ENCODE assay signal across 12 mouse cellular contexts in the genomic region with DNA sequence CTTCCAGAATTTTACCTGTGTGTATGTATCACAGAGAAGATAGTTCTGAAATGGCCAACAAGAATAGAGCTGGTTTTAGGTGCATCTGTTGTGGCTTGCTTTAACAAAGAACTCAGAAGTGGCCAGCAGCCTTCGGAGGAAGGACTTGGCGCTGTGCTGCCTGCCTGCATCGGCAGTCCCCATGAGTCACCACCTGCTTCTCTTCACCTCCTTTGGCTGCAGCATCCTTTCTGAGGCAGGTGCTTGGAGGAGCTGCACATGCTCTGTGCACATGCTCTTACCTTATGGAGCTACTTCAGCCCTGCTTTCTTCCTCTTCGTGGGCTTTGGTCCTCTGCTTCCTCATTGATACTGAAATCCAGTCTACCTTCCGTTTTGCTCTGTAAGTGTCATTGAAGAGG. TPM values are rescaled to one million over a fixed set of nuclear protein-coding genes. Genes with fewer than 3 reads are reported as not detected.
DNase-seq lines count a peak whose midpoint lies in the region.
"Had no signal": no experiment of that assay in that cellular context is flagged by ENCODE, and none has a peak within 500 bp of the region (broad histone marks: within the 10 kb centered on the region; RNA-seq: fewer than 3 reads in every experiment).

No protein-coding gene starts in this region.

- peak; percentile 40 for DNase-seq in layer of hippocampus, adult 11-12 months (ENCODE audit: low spot score)
- no peak for DNase-seq in layer of hippocampus, postnatal 25 days (ENCODE audit: extremely low spot score in 1 of 2, low spot score in 1 of 2)
- DNase-seq in right cerebral cortex, postnatal 36 days (ENCODE audit: low spot score in 2 of 2): peak; percentile 23 to 25
- no peak for DNase-seq in right cerebral cortex, postnatal 10 days (ENCODE audit: low spot score in 2 of 2)
- peak; percentile 77 for DNase-seq in cerebellum, adult 9-11 months
- DNase-seq in urinary bladder, postnatal 36 days (ENCODE audit: low spot score in 2 of 2): no peak
- no peak for DNase-seq in kidney, adult 8-10 months
- DNase-seq: adrenal gland, adult 8-10 months; gastrocnemius, postnatal 14 days; kidney, postnatal 14 days; lung, embryonic 14.5 days; lung, postnatal 36 days had no signal

RNA-seq across cellular contexts. Expression of gene Itga9, which starts 31.6 kb away (rescaled TPM):
- total RNA-seq in layer of hippocampus, postnatal 25 days (2021): 1 to 10 TPM; 4.9 to 5.6 TPM

Comparison
In these comparisons a context has a peak if more than half of its experiments do, and no peak if none do; other contexts are left out.
1. DNase-seq: peak in layer of hippocampus, adult 11-12 months (single experiment), right cerebral cortex, postnatal 36 days (2 of 2) and cerebellum, adult 9-11 months (single experiment); none in layer of hippocampus, postnatal 25 days (0 of 2), right cerebral cortex, postnatal 10 days (0 of 2), urinary bladder, postnatal 36 days (0 of 2) and kidney, adult 8-10 months (0 of 2).